Mouse (Mus musculus): ENCODE results near the gene Bdkrb1.
A peak's percentile ranks its signal among the peaks of the same experiment; 100 is the strongest.

Gene Bdkrb1

DNA sequence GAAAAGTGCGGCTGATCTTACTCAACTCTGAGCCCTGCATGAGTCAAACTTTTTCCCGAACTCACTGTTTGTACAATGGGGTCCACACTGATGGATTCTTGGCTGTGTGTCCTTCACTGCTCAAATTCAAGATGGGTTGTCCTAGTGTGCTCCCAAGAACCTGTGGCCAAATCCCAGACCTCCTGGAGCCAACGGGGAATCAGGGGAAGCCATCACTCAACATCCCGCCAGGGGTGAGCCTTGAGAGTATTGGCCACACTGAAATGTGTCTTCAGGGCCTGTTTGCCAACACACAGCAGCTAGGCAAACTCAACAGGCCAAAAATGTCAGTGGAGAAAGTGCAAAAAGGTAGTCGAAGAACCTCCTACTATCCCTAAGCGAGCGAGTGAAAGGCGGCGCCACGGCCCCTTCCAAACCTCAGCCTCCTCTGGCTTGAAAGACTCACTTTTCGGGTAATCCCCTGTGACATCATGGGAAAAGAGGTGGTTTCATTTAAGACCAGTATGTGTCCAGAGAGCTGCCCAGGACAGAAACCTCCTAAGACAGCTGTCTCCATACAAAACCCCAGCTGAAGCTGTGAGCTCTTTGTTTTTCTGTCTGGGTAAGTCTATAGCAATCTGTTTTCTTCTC is at the start of gene Bdkrb1:
Gene Bdkrb1 (plus strand): TSS at position 505 of the 630 bp plus-strand sequence.
- DNase-seq, result no peak

DNA sequence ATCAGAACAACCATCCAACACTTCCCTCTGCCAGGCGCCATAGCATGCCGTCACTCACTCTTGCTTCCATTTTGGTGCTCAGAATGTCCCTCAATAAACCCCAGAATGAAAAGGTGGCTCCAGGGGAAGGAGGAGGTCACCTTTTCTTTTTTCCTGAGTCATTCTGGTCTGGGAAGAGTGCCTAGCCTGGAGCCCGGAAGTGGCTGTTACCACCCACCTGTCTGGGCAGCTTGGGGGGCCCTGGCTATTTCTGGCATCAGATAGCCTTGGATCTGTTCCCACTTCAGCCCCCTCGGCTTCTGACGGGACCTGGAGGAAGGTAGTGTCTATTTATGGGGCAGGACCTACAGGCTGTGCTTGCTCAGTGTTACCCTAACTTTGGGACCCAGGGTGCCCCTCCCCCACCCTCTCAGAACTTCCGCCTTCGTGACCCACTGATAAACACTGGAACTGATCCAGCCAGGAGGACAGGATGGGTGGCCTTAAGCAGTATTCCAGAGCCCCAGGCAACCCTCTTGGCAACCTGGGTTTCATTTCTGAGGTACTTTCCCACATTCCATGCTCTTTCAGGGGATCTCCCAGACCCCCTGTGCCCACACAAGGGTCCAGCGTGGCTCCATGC is 48.6 kb upstream of the Bdkrb1 start:
- no peak for DNase-seq

DNA sequence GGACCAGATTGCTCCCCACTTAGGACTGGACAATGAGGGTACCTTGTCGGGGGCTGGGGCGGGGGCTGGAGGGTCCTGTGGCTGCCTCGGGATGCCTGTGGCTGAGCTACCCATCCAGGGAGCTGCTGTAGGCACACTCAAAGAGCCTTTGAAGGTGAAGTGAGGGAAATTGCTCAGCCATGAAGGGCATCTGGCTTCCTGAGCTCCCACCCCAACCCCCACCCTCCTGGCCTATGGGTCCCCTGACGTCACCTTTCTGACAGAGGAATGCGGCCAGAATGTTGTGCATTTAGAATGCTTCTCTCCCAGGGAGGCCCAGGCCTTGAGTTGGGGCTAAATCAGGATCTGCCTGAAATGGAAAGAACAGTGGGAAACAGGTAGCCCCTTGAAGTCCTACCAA is 47.7 kb upstream of the Bdkrb1 start:
- DNase-seq, result no peak

DNA sequence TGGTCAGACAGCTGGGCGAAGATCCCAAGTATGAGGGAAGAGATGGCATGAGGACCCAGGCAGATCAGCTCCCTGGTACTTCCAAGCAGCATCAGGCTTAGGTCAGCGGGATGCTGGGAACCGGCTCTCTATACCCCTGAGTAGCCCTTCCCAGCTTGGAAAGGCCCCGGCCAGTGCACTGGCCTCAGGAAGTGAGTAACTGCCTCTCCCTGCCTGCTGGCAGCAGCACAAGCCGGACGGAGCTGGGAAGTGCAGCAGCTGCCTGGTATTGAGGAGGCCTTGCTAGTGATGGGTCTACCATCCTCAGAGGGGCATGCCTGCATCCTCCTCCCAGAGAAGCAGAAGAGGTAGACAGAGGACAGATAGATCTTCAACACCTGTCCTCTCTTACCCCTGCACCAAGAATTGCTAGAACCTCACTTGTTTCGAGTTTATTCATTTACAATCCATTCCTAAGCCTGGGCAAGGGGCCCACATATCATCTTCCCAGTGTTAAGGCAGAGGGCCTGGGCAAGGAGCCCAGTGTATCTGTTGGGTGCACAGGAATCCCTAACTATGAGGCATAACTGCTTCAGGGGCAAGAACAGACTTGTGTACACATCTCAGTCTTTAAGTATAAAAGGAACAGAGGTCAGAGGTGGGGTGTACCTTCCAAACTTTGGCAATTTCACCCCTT is 45.5 kb upstream of the Bdkrb1 start:
- no peak for DNase-seq

DNA sequence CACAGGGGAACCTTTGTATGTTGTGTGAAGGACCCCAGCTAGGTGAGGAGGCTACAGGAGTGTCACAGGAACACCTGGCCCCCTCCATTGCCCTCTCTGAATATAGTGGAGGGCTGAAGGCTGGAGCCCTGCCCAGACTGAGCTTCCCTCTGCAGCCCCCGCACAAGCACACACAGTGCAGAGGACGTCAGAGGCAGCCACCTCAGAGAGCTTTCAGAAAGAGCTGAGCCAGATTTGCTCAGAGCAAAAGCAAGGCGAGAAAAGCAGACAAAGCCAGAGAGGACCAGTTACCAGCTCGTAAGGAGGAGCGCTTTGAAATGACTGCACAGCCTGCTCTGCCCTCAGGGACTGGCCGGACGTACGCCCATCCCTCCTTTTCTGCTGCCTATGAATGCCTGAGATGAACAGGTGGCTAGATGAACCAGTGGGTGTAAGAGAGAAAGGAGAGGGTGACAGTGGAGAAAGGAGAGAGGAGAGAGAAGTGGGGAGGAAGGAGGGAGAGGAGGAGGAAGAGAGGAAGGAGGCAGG is 41.8 kb upstream of the Bdkrb1 start:
- DNase-seq, result no peak

DNA sequence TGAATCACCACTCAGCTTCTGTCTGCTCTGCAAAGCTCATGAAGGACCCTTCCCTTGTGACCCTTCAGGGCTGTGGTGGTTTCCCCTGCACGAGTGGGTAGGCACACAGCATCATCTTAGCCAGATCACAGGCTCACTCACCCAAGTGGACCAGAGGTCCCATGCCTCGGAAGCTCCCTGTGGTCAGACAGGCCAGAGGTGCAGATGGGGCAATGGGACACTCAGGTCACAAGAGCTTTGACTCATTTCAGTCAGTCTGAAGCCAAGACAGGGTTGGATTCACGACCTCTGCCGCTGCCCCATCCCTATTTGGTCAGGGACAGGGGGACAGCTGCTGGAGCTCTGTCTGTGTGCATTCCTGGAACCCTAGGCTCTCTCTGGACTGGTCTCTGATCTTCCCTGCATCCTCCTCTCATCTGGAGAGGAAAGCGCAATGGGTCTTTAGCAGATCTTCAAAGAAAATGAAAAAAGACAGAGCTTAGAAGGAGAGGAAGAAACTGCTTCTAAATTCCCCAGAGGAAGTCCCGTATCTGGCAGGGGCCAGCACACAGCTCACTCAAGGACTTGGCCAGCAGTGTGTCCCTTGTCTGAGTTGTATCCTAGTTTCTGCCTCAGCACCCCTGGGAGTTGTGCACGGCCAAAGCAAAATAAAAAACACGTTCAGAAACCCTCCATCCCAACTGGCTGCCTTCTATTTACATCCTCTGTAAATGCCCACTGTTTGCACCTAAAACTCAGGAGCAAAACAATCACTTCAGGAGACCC is 40.6 kb upstream of the Bdkrb1 start:
- DNase-seq, result no peak

DNA sequence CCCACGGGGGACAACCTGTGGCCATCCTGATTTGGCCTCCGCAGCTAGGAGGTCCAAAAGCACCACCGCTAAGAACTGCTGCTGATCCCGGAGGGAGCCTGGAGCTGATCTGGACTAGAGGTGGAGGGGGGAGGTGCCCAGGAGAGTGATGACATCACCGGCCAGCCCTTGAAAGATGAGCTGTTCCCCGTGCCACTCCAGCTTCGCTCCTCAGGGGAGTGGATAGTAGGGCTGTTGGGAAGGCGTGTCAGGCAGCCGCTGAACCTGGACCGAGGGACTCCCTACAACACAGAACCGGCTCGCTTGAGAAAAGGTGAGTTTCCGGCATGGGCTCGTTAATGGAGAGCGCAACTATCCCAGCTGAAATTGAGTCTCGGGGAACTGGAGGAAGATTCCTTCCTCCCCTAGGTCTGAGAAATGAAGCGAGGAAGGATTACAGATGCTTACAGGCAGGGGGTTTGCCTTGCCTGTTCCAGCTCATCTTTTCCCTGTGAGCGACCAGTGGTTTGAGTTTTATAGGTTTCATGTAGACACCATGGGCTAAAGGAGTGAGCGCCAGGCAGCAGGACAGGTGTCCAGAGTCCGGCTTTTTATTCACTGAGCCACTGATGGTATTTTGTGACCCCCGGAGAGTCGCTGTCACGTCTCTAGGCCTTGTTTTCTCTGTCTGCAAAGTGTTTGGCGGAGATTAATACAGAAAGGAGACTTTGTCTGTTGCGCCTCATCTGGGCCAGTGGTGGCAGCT is 39.8 kb upstream of the Bdkrb1 start, which contains the start of gene Bdkrb2:
Gene Bdkrb2 (plus strand): TSS at position 291 of the 745 bp plus-strand sequence.
- peak; percentile 76 for DNase-seq

DNA sequence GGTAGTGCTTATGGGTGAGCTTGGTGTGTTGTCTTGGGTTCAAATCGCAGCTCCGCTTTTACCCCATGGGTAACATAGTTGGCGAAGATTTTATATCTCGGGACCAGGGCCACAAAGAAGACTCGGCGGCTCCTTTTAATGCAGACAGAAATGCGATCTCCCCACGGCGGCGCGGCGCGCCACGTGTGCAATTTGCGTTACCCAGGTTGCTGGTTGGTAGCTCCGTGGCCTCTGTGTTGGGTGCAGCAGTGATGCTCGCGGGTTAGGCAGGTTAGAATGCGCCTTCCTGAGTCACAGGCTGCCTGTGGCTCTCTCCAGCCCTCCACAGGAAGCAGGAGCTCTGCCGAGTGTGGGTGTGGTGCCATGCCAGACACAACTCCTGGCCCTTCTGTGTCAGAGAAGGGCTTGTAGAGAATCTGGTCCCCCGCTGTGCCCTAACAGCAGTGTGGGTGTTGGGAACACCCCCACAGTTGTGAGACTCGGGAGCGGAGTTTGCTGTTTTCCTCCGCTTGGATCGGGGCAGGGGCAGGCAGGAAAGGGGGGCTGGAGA is 39.1 kb upstream of the Bdkrb1 start:
- DNase-seq, result peak; percentile 35

DNA sequence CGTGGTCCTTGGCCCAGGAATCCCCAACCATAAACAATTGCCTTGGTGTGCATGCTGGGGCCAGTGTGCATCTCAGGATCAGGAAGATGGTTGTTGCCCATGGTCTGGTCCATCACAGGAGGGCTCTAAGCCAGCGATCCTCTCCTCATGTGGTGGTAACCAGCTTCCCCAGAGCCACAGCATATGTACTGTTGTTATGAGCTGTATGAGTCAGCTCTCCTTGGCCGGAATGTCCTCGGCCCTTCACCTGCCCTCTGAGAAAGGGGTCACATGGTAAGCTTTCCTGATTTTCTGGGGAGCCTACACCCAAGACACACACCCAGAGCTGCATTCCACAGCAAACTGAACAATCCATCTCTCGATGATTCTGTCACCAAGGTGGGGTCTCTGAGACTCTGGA is 37.7 kb upstream of the Bdkrb1 start:
- DNase-seq, result no peak

DNA sequence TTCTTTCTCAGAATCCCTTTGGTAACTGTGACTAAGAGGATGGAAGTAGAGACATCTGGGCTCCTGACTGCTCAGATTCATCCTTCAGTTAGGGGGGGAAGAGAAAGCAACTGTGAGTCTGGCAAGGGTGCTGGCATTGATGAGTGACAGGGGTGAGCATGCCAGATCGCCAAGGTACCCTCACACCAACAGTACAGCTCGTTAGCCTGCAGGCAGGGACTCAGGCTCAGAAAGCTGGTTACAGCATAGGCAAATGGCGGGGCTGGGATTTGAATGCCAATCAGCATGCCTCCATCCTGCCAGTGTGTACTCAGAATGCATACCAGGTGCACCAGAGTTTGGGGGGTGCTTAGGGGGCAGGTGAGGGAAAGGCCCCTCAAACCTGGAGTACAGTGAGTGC is 31.0 kb upstream of the Bdkrb1 start:
- DNase-seq, result no peak

DNA sequence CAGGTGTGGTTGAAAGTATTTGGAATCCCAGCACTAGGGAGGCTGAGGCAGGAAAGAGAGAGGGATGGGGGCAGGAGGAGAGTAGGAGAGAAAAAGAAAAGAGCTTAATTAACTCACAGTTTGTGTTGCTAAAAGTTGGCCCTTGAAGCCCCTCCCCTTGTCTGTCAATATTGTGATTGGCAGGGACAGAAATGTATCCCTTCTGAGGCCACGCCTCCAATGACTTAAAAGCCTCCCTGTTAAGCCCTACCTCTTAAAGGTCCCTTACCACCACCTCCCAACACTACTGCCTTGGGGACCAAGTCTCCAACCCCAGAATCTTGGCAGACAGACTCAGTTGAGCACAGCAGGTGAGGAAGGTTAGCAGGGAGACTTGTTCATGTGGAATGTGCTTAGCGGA is 30.3 kb upstream of the Bdkrb1 start:
- DNase-seq, result no peak

DNA sequence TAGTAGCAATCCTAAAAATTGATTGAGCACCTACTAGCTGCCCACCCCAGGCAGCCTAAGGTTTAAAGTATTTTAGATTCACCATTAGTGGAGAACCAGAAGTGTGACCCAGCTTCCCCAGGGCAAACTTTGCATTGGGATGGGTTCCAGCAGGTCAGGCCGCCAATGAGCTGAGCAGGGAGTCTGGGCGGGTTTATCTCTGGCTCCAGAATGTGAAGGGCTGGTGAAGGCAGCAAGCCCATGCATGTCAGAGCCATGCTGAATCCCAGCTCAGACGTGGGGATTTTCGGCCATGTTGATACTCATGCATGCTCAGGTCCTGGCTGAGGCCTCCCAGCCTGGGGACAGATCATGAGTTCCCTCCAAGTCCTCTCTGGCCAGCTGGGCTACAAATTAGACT is 28.5 kb upstream of the Bdkrb1 start:
- no peak for DNase-seq

DNA sequence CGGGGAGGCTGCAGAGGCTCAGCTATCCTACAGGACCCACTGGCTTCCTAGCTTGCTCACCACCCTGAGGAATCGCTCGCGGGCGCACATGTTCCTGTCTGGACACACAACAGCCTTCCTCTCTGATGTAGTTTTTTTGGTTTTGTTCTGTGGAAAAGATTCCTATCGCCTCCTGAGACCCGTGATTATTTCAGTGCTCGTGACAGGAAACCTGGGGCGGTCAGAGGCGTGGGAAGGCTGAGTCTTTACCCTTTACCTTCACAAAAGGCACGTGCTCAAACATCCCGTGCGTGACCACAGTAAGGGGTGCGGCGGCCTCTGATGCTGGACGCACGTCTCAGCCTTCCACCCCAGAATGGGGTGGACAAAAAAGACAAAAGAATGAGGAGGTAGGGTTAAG is 22.4 kb upstream of the Bdkrb1 start:
- no peak for DNase-seq

DNA sequence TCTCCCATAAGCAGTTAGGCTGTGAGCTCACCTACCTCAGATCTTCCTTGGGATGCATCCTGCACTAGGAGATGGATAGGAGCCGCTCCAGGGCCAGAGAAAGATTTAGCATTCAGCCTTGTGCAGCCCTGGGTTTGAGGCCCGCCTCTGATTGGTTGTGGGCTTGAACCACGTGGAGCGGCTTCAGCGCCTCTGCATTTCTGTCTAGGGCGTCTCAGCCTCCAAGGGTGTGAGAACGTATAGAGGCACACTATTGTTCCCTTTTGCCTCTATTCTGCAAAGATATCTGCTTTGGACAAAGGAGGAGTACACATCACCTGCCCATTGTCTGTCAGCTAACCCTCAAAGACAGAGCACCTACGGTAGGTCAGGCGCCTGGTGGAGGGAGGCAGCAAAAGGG is 20.4 kb upstream of the Bdkrb1 start:
- DNase-seq, result no peak

DNA sequence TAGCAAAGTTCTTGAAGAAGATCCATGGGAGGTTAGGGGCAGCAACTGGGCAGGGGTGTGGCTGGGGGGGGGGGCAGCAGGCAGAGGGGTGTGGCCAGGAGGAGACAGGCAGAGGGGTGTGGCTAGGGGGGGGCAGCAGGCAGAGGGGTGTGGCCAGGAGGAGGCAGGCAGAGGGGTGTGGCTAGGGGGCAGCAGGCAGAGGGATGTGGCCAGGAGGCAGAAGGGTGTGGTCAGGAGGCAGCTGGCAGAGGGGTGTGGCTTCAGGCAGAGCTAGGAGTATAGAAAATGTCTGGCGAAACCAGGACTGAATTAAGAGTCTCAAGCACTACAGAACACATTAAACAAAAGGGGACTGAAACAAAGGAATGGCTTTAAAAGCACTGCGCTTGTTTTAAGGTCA is 19.4 kb upstream of the Bdkrb1 start:
- peak; percentile 55 for DNase-seq

DNA sequence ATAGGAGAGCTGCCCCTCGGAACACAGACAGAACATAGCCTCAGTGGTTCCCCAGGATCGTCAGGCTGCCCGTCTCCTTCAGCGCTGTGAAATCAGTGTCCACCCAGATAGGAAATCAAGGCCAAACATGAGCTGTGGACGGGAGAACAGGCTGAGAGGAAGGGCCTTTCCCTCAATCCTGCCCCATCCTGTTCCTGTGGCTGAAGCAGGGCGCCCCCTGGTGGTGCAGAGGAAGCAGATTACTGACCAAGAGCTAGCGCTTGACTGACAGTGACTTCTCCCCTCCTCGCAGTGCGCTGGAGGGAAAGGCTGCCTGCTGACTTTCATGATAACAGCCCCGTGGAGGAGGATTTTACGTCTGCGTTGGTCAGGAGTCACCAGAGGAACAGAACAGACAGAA is 18.0 kb upstream of the Bdkrb1 start:
- peak; percentile 81 for DNase-seq

DNA sequence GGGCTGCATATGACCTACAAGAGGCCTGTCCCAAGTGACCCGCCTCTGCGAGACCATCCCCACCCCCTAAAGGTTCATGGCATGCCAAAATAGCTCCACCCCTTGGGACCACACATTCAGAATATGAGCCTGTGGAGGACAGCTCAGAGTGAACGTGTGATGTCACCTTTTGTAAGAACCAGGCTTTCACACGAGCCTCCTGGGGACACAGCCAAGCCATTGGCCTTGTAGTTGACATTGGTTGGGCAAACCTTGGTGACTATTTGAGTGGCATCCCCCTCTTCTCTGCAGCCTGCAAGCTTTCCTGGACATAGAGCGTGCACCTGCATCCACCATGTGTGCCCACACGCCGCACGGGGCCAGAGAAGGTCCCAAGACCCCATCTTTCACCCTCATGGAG is 15.4 kb upstream of the Bdkrb1 start:
- DNase-seq, result no peak

DNA sequence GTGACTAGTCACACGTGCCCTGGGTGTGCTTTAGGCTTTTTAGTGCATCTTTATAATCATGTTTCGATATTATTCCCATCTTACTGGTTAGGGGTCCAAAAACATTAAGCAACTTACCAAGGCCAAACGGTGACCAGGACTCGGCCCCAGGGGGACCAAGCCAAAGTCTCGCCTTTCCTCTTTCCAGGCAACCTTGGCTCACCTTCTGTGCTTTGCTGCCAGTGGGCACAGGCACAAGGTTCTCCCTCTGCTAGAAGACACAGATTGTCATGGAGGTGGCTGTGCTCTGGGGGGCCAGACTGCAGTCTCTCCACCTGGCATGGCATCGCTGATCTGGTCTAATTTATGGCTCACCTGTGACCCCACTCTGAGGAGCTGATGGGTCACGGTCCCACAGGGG is 12.1 kb upstream of the Bdkrb1 start:
- DNase-seq, result no peak

DNA sequence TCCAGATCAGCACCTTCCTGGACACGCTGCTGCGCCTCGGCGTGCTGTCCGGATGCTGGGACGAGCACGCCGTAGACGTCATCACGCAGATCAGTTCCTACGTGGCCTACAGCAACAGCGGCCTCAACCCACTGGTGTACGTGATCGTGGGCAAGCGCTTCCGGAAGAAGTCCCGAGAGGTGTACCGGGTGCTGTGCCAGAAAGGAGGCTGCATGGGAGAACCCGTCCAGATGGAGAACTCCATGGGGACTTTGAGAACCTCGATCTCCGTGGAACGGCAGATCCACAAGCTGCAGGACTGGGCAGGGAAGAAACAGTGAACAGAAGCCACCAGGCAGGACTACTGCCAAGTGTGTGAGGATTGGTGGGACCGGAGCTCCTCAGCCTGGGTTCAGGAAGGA is 10.5 kb upstream of the Bdkrb1 start:
- DNase-seq, result no peak

DNA sequence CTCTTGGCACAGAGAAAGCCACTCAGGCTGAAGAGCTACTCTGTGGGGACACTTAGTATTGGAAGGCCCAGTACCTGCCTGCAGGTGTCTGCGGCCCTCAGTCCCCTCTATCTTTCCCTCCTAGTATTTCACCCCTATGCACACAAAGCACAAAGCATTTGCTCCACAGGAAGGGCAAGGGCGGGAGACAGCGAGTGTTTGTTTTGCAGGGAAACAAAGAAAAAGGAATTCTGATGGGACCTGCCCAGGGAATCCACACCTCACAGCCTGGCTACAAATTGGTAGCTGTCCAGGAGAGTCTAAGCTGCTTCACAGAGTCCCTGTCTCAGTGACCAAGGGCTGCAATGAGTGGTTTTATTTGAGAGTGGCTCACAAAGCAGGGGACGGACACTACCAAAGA is 9.4 kb upstream of the Bdkrb1 start:
- no peak for DNase-seq

DNA sequence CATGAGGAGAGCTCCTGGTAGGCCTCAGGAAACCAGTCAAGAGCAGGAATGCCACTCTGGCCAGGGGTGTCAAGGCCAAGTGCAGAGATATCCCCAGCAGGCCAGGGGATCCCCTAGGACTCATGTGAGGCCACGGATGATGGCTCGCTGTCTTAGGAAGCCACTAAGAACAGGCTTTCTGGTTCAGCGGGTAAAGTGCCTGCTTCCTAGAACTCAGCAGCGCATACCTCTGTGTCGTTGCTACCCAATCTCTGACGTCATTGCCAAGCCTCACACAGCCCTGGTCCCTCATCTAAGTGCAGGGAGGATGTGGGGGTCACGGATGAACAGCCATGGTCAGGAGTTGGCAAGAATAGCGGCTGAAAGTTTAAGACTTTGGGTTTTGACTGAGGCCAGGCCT is 5.8 kb upstream of the Bdkrb1 start:
- DNase-seq, result no peak

DNA sequence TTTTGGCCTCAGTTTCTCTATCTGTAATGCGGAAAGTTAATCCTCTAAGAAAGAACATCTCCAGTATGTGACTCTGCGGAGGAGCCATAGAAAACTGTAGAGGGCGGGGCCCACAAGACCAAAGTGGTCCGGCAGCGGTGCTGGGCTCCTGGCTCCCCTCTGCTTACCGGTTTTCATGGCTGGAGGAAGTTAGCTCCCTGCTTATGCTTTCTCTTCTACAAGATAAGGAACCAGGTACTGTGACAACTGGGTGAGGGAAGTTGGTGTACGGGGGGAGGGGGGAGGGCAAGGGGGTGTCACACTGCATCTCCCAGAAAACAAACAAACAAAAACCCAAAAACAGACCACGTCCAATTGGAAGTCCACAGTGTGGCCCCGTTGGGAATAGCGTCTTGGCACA is 4.4 kb upstream of the Bdkrb1 start:
- no peak for DNase-seq

All from embryo, embryonic 11 days (tissue).